Mouse (Mus musculus) embryonic facial prominence, embryonic 10.5 days (tissue): ENCODE results near the gene Ntmt1. TPM values are rescaled to one million over a fixed set of nuclear protein-coding genes. Genes with fewer than 3 reads are reported as not detected.

ENCODE experiments used
- DNase-seq: peaks from one replicate; pipeline ENCODE4 v3.0.0-alpha.2; 2017; ENCODE audit warnings: low spot score
- H3K27ac ChIP-seq: fragments of 300-500 bp; sonication (generic); replicated peaks from 2 replicates; pipeline ENCODE4 v1.5.1; 2016; ENCODE audit warnings: mild to moderate bottlenecking
- H3K27me3 ChIP-seq: fragments of 300-500 bp; sonication (generic); replicated peaks from 2 replicates; pipeline ENCODE4 v1.6.1; 2016; ENCODE audit warnings: low read depth, mild to moderate bottlenecking; ENCODE audit not compliant: poor library complexity, severe bottlenecking
- H3K36me3 ChIP-seq: fragments of 300-500 bp; sonication (generic); replicated peaks from 2 replicates; pipeline ENCODE4 v1.6.1; 2016; ENCODE audit warnings: mild to moderate bottlenecking, moderate library complexity
- H3K4me1 ChIP-seq: fragments of 300-500 bp; sonication (generic); 2 replicates; pipeline ENCODE4 v1.6.1; 2016
- H3K4me3 ChIP-seq: fragments of 300-500 bp; sonication (generic); 2 replicates; pipeline ENCODE4 v1.5.1; 2016; ENCODE audit warnings: mild to moderate bottlenecking, moderate library complexity
- H3K9me3 ChIP-seq: fragments of 300-500 bp; sonication (generic); 2 replicates; pipeline ENCODE4 v1.6.1; 2016; ENCODE audit warnings: mild to moderate bottlenecking
- WGBS: fragments of 180-500 bp; shearing (Covaris S2); methylation state at CpG from one replicate; pipeline ENCODE4 v1.1.7; 2016; 5-methylcytosine and 5-hydroxymethylcytosine counted together
- polyA plus RNA-seq: library from polyadenylated mRNA; unstranded; fragments of >200 nt; fragmentation: Nextera tagmentation; extraction: Ambion mirVana; gene quantifications from 2 replicates; pipeline ENCODE4 v1.2.1, GENCODE M21; 2016

The Ntmt1 gene
- polyA plus RNA-seq, 1 experiment from 2014 or later = 135 TPM

DNA sequence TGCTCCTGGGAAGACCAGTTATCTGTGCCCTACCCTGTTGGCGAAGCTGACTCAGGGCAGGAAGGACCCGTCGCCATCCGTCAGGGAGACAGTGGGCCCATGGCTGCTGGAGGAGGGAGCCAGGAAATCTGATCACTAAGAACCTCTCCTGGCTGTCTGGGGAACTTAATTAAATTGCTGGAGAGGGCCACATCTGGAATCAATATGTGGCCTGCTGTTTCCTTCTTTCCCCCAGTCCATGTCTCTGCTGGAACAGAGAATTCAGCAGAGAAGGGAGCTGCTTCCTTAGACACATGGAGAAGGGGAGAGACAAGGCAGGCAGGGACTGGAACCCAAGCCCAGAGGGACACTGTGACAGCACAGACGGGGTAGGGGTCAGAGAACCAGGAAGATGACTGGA lies 26.0 kb downstream of the Ntmt1 start:
- peak overlapping the region; percentile 33; the same call in 1 of the 2 replicates for H3K4me3 ChIP-seq
- 25% methylated on average over 5 of the region's 5 CpGs for WGBS
- H3K9me3 ChIP-seq = no peaks in the 10 kb centered on the region
- peaks cover 89% of the 10 kb centered on the region for H3K4me1 ChIP-seq
- peak overlapping the region; percentile 92 for H3K27ac ChIP-seq
- no peaks in the 10 kb centered on the region for H3K36me3 ChIP-seq
- H3K27me3 ChIP-seq = no peaks in the 10 kb centered on the region
- peak; percentile 78 for DNase-seq

DNA sequence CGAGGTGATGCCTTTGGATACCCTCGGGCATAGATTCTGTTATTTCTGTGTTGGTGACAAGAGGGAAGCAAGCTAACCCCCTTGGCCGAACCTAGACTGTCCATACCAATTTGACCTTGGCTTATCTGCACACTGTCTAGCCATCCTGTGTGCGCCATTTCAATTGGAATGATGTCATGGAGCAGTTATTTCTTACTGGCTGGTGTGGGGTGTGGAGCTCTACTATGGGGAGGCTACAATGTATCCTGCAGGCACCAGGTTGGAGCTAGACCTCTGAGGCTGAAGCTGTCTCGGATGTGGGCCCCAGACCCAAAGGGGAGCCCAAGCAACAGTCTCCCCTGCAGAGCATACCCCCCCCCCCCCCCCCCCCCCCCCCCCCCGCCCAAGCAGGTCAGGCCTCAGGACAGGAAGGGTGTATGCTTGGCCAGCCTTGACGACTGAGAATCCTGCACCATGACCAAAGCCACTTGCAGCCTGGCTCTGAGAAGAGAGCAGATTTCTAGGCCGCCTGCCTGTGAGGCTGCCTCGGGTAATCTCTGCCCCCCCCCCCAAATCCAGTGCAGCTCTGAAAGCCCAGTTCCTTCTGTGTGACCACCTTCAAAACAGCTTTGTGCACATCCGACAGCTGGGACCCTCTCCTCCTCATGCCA lies 26.9 kb downstream of the Ntmt1 start, which contains the start of gene Prrx2:
TSS of gene Prrx2 (plus strand) at position 600 of the 650 bp plus-strand sequence.
- peak; percentile 29 for DNase-seq
- peak within 1 kb of the TSS; percentile 92 for H3K27ac ChIP-seq
- H3K9me3 ChIP-seq = no peaks in the 10 kb centered on the region
- H3K27me3 ChIP-seq = no peaks in the 10 kb centered on the region
- H3K4me1 ChIP-seq = peaks cover 82% of the 10 kb centered on the region
- WGBS = 34% methylated on average over 10 of the region's 10 CpGs
- peak within 1 kb of the TSS; percentile 26; the same call in 1 of the 2 replicates for H3K4me3 ChIP-seq
- H3K36me3 ChIP-seq = no peaks in the 10 kb centered on the region

DNA sequence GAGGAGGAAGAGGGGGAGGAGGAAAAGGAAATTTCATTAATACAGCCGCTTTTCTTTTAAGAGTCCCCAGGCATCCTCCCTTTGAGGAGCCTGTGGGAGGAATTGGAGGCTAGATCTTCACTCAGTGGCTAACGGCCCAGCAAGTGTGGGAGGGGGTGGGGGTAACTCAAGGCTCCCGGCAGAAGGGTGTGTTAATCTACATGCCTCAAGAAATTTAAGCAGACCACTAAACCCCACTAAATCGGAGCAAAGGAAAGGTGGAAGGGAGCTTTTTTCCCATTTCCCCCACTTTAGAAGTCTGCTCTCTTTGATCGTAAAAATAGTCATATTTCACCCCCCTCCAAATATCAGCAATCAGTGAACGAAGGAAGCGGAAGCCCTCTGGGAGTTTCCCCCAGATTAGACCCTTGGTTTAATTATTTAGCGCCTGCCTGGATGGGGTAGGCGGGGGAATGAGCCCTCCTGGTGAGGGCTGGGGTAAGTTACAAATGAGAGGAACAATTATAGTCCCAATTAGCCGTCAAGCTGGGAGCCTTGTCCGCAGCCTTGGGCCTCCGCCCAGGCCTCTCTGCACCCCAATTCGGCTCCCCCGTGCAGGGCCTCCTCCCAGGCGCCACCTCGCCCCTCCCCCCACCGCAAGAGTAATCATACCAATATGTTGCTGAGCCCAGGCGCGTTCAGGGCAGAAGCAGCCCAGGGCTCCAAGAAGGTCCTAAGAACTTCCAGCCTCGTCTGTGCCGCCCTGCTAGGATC lies 28.8 kb downstream of the Ntmt1 start:
- H3K27ac ChIP-seq = peak overlapping the region; percentile 92
- DNase-seq = peak; percentile 89
- 7% methylated on average over 21 of the region's 21 CpGs for WGBS
- H3K36me3 ChIP-seq = no peaks in the 10 kb centered on the region
- peak overlapping the region; percentile 37 for H3K4me3 ChIP-seq
- H3K9me3 ChIP-seq = no peaks in the 10 kb centered on the region
- peaks cover 66% of the 10 kb centered on the region for H3K4me1 ChIP-seq
- no peaks in the 10 kb centered on the region for H3K27me3 ChIP-seq

DNA sequence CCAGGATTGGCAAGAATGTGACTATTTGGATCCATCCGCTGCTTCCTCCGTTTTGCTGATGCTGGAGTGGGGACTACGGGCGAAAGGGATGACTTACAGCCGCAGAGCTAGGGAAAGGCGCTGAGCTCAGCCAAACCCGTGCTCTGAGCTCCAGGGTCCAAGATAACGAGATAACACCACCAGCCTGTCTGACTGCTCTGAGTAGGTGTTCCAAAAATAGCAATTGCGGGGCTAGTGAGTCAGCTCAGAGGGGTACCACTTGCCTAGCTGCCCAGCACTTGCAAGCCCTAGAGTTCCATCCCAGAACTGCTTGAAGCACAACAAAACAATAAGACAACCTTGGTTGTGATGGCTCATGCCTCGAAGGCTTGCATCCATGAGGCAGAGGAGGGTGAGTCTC lies 35.0 kb downstream of the Ntmt1 start:
- Histone ChIP-seq H3K27ac (peak overlapping the region; percentile 41), H3K9me3 (no peaks in the 10 kb centered on the region), H3K27me3 (peaks cover 38% of the 10 kb centered on the region), H3K4me3 (no peak overlapping the region), H3K36me3 (no peaks in the 10 kb centered on the region), H3K4me1 (peaks cover 56% of the 10 kb centered on the region)
- DNase-seq = no peak
- WGBS = 53% methylated on average over 10 of the region's 10 CpGs

DNA sequence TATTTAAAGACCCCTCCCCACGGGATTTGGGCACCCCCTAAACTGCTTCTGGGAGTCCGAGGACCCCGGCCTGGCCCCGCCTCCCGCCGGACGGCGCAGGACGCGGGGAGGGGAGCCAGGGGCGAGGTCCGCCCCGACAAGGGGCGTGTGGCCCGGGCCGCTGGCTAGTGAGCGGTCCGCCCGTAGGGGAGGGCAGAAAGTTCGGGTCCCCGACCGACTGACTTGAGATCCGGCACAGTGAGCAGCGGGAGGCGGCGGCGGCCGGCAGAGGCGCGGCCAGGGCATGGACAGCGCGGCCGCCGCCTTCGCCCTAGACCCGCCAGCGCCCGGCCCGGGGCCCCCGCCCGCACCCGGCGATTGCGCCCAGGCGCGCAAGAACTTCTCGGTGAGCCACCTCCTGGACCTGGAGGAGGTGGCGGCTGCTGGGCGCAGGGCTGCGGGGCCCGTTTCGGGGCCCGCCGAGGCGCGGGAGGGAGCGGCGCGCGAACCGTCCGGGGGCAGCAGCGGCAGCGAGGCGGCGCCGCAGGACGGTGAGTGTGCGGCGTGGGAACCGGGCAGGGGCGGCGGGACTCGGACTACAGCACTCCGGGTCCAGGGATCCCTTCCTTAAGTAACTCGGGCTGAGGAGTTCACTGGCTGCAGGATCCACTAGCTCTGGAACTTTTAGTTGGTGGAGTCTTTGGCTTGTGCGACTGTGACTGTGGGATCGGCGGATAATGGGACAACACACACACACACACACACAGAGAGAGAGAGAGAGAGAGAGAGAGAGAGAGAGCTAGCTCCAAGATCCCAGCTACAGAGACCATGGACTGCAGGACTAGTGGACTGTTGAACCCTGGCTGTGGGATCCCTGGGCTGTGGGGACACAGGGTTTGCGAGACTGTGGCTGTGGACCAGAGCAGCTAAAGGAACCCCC lies 37.8 kb downstream of the Ntmt1 start:
- DNase-seq = peak; percentile 71
- Histone ChIP-seq H3K9me3 (no peaks in the 10 kb centered on the region), H3K36me3 (peaks cover 15% of the 10 kb centered on the region), H3K4me1 (peaks cover 70% of the 10 kb centered on the region), H3K4me3 (peak overlapping the region; percentile 88), H3K27ac (peak overlapping the region; percentile 96), H3K27me3 (peaks cover 38% of the 10 kb centered on the region)
- under 1% methylated on average over 80 of the region's 80 CpGs for WGBS

DNA sequence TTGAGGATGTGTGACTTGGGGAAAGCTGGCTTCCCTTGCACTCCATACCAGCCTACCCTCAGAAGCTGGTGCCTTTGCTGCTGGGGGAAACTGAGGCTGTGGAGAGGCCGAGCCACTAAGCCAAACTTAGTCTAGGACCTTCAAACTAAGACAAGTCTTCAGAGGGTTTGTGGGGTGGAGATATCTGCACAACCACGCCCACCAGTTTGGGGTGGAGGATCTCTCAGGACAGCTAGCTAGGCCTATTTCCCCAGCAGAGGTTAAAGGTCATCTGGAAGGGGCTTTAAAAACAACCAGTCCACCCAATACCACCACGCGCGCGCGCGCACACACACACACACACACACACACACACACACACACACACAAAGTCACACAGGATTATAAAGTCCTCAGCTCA lies 38.6 kb downstream of the Ntmt1 start:
- Histone ChIP-seq H3K4me1 (peaks cover 78% of the 10 kb centered on the region), H3K27ac (peak overlapping the region; percentile 96), H3K9me3 (no peaks in the 10 kb centered on the region), H3K36me3 (peaks cover 19% of the 10 kb centered on the region), H3K27me3 (peaks cover 38% of the 10 kb centered on the region), H3K4me3 (peak overlapping the region; percentile 88)
- WGBS = 43% methylated on average over 8 of the region's 8 CpGs
- DNase-seq = no peak

DNA sequence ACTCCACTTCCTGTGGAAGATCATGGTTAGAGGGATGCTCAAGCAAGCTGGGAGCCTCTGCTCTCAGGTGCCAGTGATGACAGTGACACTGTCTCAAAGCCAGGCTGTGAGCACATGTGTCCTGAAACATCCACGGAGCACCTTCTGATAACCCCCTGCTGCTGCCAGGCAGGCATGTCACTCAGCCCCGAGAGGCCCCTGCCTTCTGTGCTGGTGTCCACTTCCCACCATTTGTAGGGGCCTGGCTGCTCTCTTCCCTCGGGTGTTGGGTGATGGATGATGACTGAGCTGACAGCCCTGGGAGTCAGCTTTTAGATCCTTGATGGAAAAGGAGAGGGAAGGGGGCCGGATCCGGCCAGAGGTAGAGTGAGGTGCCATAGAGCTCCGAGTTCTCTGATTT lies 39.1 kb downstream of the Ntmt1 start:
- H3K36me3 ChIP-seq = peaks cover 19% of the 10 kb centered on the region
- no peak for DNase-seq
- no peaks in the 10 kb centered on the region for H3K9me3 ChIP-seq
- H3K27me3 ChIP-seq = peaks cover 38% of the 10 kb centered on the region
- peak overlapping the region; percentile 88 for H3K4me3 ChIP-seq
- H3K27ac ChIP-seq = peak overlapping the region; percentile 96
- 25% methylated on average over 6 of the region's 6 CpGs for WGBS
- H3K4me1 ChIP-seq = peaks cover 83% of the 10 kb centered on the region

DNA sequence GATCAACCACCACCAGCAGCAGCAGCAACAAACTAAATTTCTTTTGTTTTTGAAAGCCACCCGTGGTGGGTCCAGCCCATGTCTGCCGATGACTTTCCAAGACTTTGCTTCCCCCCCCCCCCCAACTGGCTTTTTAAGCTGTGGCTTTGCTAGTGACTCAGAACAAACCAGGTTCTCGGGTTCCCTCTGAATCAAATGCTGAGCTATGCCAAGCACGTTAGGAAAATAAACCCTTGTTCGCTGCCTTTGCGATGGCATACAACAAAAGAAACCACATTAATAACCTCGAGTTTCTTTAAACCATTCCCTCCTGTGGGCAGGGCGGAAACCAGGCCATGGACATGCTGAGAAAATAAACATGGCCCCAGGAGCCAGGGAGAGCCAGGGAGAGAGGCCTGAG lies 40.6 kb downstream of the Ntmt1 start:
- peak overlapping the region; percentile 88 for H3K4me3 ChIP-seq
- WGBS = 55% methylated on average over 8 of the region's 8 CpGs
- H3K9me3 ChIP-seq = no peaks in the 10 kb centered on the region
- H3K27ac ChIP-seq = peak overlapping the region; percentile 57; the same call in 1 of the 2 replicates
- H3K4me1 ChIP-seq = peaks cover 88% of the 10 kb centered on the region
- DNase-seq = no peak
- H3K36me3 ChIP-seq = peaks cover 19% of the 10 kb centered on the region
- H3K27me3 ChIP-seq = peaks cover 31% of the 10 kb centered on the region

DNA sequence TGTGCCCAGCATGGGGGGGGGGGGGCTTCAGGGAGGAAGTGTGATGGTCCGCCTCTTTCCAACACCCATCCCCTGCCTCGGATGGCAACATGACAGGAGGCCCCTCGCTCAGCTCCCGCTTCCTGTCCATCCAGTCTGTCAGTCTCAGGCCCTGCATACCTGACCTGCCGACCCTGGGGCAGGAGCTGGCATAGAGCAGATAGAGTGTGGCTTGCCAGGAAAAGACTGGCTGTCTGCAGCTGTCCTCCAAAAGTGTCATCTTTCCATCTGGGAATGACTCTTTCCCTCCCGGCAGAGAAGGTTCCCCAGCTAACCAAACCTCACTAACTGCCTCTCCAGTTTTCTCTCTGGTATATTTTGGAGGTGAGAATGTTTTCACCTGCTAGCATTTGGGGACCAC lies 43.0 kb downstream of the Ntmt1 start:
- peak overlapping the region; percentile 52 for H3K27ac ChIP-seq
- DNase-seq = no peak
- H3K4me1 ChIP-seq = peaks cover 88% of the 10 kb centered on the region
- 30% methylated on average over 6 of the region's 6 CpGs for WGBS
- peak overlapping the region; percentile 4; the same call in 1 of the 2 replicates for H3K4me3 ChIP-seq
- H3K36me3 ChIP-seq = peaks cover 28% of the 10 kb centered on the region
- H3K9me3 ChIP-seq = no peaks in the 10 kb centered on the region
- peaks cover 12% of the 10 kb centered on the region for H3K27me3 ChIP-seq

DNA sequence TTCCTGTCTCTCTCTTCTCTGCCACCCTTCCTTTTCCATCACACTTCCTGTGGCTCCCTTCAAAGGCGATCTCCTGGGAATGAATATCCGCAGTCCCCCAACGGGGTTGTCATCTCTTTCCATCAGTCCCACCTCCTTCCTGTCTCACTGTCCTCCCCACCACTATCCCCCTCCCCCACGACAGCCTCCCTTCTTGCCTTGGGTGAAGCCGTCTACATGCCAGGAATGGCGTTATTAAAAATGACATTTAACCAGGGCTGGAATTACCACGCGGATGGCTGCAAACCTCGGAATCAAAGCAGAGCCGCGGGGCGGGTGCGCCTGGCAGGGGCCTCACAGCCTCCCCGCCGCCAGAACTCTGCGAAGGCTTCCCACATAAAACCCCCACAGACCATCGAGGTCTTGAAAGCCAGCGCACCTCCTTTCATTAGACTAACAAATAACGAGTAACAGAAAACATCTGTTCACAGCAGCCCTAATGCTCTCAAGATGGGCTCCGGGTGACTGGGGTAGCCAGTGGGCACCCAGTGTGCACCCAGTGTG lies 45.2 kb downstream of the Ntmt1 start:
- no peaks in the 10 kb centered on the region for H3K9me3 ChIP-seq
- peak overlapping the region; percentile 27 for H3K4me3 ChIP-seq
- H3K27me3 ChIP-seq = no peaks in the 10 kb centered on the region
- H3K4me1 ChIP-seq = peaks cover 88% of the 10 kb centered on the region
- H3K27ac ChIP-seq = peak overlapping the region; percentile 82
- peak; percentile 78 for DNase-seq
- H3K36me3 ChIP-seq = peaks cover 33% of the 10 kb centered on the region
- WGBS = 28% methylated on average over 20 of the region's 20 CpGs

DNA sequence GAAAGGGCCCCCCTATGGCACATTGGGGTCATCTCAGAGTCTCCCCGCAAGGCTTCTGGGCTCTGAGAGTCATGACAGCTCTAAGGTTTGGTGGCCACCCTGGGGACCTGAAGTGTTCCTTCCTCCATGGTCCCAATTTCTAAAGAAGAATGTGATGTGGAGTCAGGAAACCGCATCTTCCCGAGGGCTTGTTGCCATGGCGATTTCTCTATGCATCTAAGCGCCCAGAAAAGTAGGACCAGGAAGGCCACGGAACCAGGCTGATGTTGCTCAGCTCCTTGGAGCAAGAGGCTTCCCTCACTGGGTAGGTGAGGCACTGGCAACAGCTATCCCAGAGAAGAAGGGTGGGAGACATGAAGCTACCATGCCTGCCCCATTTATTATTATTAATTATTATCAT lies 49.5 kb downstream of the Ntmt1 start:
- DNase-seq = no peak
- no peaks in the 10 kb centered on the region for H3K27me3 ChIP-seq
- H3K9me3 ChIP-seq = no peaks in the 10 kb centered on the region
- H3K4me1 ChIP-seq = peaks cover 89% of the 10 kb centered on the region
- H3K27ac ChIP-seq = no peak overlapping the region
- WGBS = 72% methylated on average over 6 of the region's 6 CpGs
- no peak overlapping the region for H3K4me3 ChIP-seq
- H3K36me3 ChIP-seq = 0 out of 2 replicates have a peak, but pooled peaks cover 19% of the 10 kb centered on the region

DNA sequence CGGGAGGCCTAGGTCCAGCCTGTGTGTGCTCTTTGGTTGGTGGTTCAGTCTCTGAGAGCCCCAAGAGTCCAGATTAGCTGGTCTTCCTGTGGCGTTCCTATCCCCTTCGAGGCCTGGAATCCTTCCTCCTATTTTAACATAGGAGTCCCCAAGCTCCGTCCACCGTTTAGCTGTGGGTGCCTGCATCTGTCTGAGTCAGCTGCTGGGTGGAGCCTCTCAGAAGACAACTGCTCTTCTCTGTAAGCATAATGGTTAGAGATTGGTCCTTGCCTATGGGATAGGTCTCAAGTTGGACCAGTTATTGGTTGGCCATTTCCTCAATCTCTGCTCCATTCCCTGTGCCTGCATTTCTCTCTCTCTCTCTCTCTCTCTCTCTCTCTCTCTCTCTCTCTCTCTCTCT lies 52.2 kb downstream of the Ntmt1 start:
- Histone ChIP-seq H3K36me3 (0 out of 2 replicates have a peak, but pooled peaks cover 11% of the 10 kb centered on the region), H3K9me3 (no peaks in the 10 kb centered on the region), H3K4me3 (no peak overlapping the region), H3K4me1 (peaks cover 89% of the 10 kb centered on the region), H3K27me3 (peaks cover 10% of the 10 kb centered on the region), H3K27ac (peak overlapping the region; percentile 69)
- DNase-seq = no peak
- 83% methylated on average over 5 of the region's 5 CpGs for WGBS
